Mouse (Mus musculus): Measurements from ENCODE around the gene Pdzd7. TPM values are rescaled to one million over a fixed set of nuclear protein-coding genes. Genes with fewer than 3 reads are reported as not detected.

Pdzd7 gene
- polyA plus RNA-seq, 1 experiment: 0.61 TPM

GRCm38 (mm10) chr19:45012636-45013035 lies 32.9 kb downstream of the Pdzd7 start:
- DNase-seq (ENCODE audit: low read depth): no peak

GRCm38 (mm10) chr19:45012219-45012618 lies 33.3 kb downstream of the Pdzd7 start:
- no peak for DNase-seq (ENCODE audit: low read depth)

GRCm38 (mm10) chr19:45010646-45011045 lies 34.9 kb downstream of the Pdzd7 start:
- DNase-seq (ENCODE audit: low read depth): no peak

- no peak for DNase-seq (ENCODE audit: low read depth)
These were observed 37.9 kb downstream of the Pdzd7 start for GRCm38 (mm10) chr19:45007425-45008191.

GRCm38 (mm10) chr19:45007021-45007420 lies 38.5 kb downstream of the Pdzd7 start:
- DNase-seq (ENCODE audit: low read depth): no peak

GRCm38 (mm10) chr19:45005957-45006712 lies 39.4 kb downstream of the Pdzd7 start, which contains the start of gene Mrpl43:
TSS of gene Mrpl43 (minus strand) at chr19:45006442.
- DNase-seq (ENCODE audit: low read depth): no peak

- no peak for DNase-seq (ENCODE audit: low read depth)
These were observed 40.1 kb downstream of the Pdzd7 start, which contains the start of gene Twnk for GRCm38 (mm10) chr19:45005444-45005843. TSS of gene Twnk (plus strand) at chr19:45005663.

- no peak for DNase-seq (ENCODE audit: low read depth)
These were observed 41.6 kb downstream of the Pdzd7 start for GRCm38 (mm10) chr19:45003740-45004516.

- DNase-seq (ENCODE audit: low read depth): no peak
These were observed 43.2 kb downstream of the Pdzd7 start for GRCm38 (mm10) chr19:45002301-45002700.

GRCm38 (mm10) chr19:44999647-45000046 lies 45.9 kb downstream of the Pdzd7 start:
- no peak for DNase-seq (ENCODE audit: low read depth)

GRCm38 (mm10) chr19:44997786-44998185 lies 47.7 kb downstream of the Pdzd7 start:
- no peak for DNase-seq (ENCODE audit: low read depth)

- no peak for DNase-seq (ENCODE audit: low read depth)
These were observed 52.8 kb downstream of the Pdzd7 start for GRCm38 (mm10) chr19:44992712-44993111.

- DNase-seq (ENCODE audit: low read depth): no peak
These were observed 53.3 kb downstream of the Pdzd7 start for GRCm38 (mm10) chr19:44992246-44992645.

- DNase-seq (ENCODE audit: low read depth): no peak
These were observed 54.5 kb downstream of the Pdzd7 start for GRCm38 (mm10) chr19:44991031-44991430.

- DNase-seq (ENCODE audit: low read depth): no peak
These were observed 55.7 kb downstream of the Pdzd7 start for GRCm38 (mm10) chr19:44989567-44990495.

- no peak for DNase-seq (ENCODE audit: low read depth)
These were observed 56.5 kb downstream of the Pdzd7 start, which contains the start of gene Sema4g for GRCm38 (mm10) chr19:44988831-44989566. TSS of gene Sema4g (plus strand) at chr19:44989101.

GRCm38 (mm10) chr19:44988321-44988720 lies 57.2 kb downstream of the Pdzd7 start:
- no peak for DNase-seq (ENCODE audit: low read depth)

- no peak for DNase-seq (ENCODE audit: low read depth)
These were observed 57.7 kb downstream of the Pdzd7 start for GRCm38 (mm10) chr19:44987851-44988250.

- DNase-seq (ENCODE audit: low read depth): no peak
These were observed 58.5 kb downstream of the Pdzd7 start for GRCm38 (mm10) chr19:44987004-44987403.

Data from gonadal fat pad, adult 2 months (tissue).